ENCODE assay signal across 20 mouse cellular contexts in genomic region chr10:108124934-108125599, GRCm38 (mm10).
"Had no signal": no experiment of that assay in that cellular context is flagged by ENCODE, and none has a peak within 500 bp of the region (broad histone marks: within the 10 kb centered on the region; RNA-seq: fewer than 3 reads in every experiment).

No protein-coding gene starts in this region.

- H3K9ac ChIP-seq: limb, embryonic 12.5 days; limb, embryonic 15.5 days; liver, embryonic 14.5 days; liver, postnatal 0 days; lung, embryonic 14.5 days; midbrain, embryonic 13.5 days; neural tube, embryonic 12.5 days; neural tube, embryonic 15.5 days had no signal

- ATAC-seq: liver, postnatal 0 days; lung, postnatal 0 days; midbrain, embryonic 13.5 days; midbrain, embryonic 16.5 days had no signal

- H3K4me3 ChIP-seq: limb, embryonic 12.5 days; limb, embryonic 15.5 days; midbrain, embryonic 13.5 days; neural tube, embryonic 12.5 days; neural tube, embryonic 15.5 days had no signal

- H3K9me3 ChIP-seq: limb, embryonic 12.5 days; limb, embryonic 15.5 days; midbrain, embryonic 13.5 days; neural tube, embryonic 12.5 days; neural tube, embryonic 15.5 days had no signal

- H3K36me3 ChIP-seq: limb, embryonic 12.5 days; limb, embryonic 15.5 days; midbrain, embryonic 13.5 days; neural tube, embryonic 12.5 days; neural tube, embryonic 15.5 days had no signal

- H3K4me2 ChIP-seq: limb, embryonic 12.5 days; limb, embryonic 15.5 days; liver, embryonic 11.5 days; lung, embryonic 14.5 days; midbrain, embryonic 13.5 days; neural tube, embryonic 12.5 days; neural tube, embryonic 15.5 days had no signal

- H3K27me3 ChIP-seq: limb, embryonic 12.5 days; limb, embryonic 15.5 days; midbrain, embryonic 13.5 days; neural tube, embryonic 12.5 days; neural tube, embryonic 15.5 days had no signal

- H3K27ac ChIP-seq: kidney, postnatal 0 days; limb, embryonic 12.5 days; limb, embryonic 15.5 days; liver, embryonic 14.5 days; macrophage; midbrain, embryonic 13.5 days; neural tube, embryonic 12.5 days; neural tube, embryonic 15.5 days had no signal

- DNase-seq: kidney, adult 2 months; kidney, postnatal 25 days; left cerebral cortex, postnatal 4 days; liver, postnatal 0 days; lung, embryonic 14.5 days; right cerebral cortex, adult 18-20 months; right cerebral cortex, postnatal 25 days; spleen, adult 18-20 months; thymus, postnatal 25 days had no signal

- H3K4me1 ChIP-seq: limb, embryonic 12.5 days; limb, embryonic 15.5 days; midbrain, embryonic 13.5 days; neural tube, embryonic 12.5 days; neural tube, embryonic 15.5 days had no signal
